Mouse (Mus musculus): ENCODE data around the gene Cfap61.
A peak's percentile ranks its signal among the peaks of the same experiment; 100 is the strongest.

Cfap61 gene

DNA sequence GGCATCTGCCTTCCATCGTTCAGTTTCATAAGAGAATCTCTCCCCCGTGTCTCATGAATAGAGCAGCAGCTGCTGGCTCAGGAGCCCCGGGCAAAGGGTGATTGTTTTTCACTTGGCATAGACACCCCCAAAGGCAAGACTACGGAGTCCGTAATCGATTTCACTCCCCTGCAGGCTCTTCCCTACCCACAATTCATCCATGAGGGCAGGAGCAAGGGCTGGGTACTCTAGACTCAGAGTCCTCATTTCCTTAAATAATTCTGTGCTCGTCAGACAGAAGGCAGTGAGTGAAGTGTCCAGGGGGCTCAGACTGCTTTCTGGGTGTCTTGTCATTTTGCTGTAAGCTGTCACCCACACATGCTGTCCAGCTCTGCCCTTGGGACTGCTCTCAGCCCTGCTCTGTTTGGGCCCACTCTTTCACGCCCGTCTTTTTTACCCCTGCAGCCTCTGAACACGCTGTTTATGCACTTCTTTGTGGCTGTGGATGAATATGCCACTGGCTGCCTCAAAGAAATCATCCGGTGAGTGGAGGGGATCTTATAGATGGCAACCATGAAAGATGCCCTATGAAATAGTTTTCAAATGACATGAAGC, 15.0 kb downstream of the Cfap61 start:
- DNase-seq (ENCODE audit: low read depth, low spot score), result no peak

GRCm38 (mm10) chr2:145950239-145950638, 15.7 kb downstream of the Cfap61 start:
- DNase-seq (ENCODE audit: low read depth, low spot score), result no peak

- DNase-seq (ENCODE audit: low read depth, low spot score), result no peak
These were observed 18.1 kb downstream of the Cfap61 start for GRCm38 (mm10) chr2:145952726-145953125.

DNA sequence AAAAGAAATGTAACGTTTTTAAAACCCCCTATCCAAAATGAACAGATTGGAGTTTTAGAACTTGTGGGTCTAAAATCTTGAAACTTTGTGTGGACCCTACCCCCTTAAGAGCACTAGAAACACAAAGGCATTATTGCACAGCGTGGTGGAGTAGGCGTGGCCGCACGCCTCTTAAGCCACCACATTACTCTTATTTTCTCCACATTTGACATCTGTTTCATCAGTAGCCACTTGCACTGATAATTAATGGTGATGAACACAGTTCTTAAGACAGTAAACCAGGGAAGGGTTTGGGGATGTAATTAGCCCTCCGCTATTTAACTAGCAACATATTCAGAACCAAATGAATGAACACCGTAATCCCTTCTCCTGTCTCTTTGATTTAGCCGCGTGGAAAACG, 21.3 kb downstream of the Cfap61 start:
- DNase-seq (ENCODE audit: low read depth, low spot score), result no peak

DNA sequence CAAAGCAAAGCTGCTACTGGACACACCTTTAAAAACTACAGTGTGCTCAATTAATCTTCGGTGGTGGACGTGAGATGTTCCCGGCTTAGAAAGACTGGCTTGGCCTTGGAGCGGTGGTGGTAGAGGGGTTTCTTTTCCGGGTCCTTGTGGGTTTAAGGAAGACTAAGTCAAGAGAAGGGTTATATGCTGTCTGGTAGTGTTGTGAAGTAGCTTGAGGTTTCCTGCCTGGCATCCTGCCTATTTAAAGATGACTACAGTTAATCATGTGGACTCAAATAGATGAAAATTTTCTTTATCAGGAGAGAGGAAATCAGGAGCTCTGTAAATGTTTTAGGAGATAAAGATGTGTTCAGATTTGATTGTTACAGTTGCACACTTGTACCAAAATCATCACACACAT, 21.7 kb downstream of the Cfap61 start:
- DNase-seq (ENCODE audit: low read depth, low spot score), result no peak

DNA sequence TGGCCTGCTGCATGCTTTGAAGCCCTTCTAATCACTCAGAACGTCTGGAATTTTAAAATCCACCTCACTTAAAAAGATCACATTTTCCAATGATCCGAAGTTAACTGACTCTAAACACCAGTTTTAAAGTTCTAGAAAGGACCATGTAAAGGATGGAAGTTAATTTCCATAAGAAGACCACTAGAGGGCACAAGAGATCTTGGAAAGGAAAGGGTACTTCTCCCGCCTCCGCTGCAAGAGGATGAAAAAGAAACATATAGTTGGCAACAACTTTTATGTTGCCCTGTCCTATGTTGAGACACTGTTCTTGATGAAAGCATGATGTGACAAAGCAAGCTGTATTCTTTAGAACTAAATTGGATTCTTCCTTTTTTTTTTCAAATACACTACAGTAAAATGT, 22.9 kb downstream of the Cfap61 start:
- peak; percentile 45 for DNase-seq (ENCODE audit: low read depth, low spot score)

DNA sequence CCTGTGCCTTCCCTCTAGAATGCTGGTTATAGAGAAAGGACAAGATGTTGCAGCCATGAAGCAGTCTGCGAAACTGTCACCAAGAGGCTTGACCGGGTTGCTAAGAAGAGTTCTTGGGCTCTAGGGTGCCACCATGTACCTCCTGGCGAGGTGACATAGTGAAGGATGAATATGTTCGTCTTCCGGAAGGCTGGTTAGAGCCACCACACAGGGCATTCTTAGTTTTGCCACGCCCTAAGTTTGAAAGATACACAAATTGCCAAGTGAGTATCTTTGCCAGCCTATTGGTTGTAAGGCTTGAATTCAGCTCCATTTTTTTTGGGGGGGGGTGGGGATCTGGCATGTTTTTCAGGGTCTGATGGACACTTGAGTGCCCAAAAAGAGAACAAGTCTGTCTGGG, 23.5 kb downstream of the Cfap61 start:
- no peak for DNase-seq (ENCODE audit: low read depth, low spot score)

DNA sequence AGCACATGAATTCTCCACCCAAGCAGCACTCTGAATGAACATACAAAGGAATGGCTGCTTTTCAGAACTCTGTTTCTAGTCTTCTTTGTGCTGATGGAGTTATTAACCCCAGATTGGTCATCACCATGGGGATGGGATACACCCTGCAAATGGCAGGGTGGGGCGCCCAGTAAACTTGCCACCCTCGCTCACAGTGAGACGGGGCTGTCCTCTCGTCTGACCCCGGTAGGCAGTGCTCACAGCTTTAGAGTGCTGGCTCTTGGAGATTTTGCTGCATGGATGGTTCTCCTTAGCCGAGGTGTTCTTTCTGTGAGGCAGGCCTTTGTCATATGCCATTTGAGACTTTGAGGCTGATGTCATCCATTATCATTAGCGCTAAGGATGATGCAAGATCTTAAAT, 24.0 kb downstream of the Cfap61 start:
- DNase-seq (ENCODE audit: low read depth, low spot score), result no peak

- DNase-seq (ENCODE audit: low read depth, low spot score), result no peak
These were observed 27.3 kb downstream of the Cfap61 start for GRCm38 (mm10) chr2:145961861-145962260.

GRCm38 (mm10) chr2:145970751-145971150, 36.2 kb downstream of the Cfap61 start:
- no peak for DNase-seq (ENCODE audit: low read depth, low spot score)

DNA sequence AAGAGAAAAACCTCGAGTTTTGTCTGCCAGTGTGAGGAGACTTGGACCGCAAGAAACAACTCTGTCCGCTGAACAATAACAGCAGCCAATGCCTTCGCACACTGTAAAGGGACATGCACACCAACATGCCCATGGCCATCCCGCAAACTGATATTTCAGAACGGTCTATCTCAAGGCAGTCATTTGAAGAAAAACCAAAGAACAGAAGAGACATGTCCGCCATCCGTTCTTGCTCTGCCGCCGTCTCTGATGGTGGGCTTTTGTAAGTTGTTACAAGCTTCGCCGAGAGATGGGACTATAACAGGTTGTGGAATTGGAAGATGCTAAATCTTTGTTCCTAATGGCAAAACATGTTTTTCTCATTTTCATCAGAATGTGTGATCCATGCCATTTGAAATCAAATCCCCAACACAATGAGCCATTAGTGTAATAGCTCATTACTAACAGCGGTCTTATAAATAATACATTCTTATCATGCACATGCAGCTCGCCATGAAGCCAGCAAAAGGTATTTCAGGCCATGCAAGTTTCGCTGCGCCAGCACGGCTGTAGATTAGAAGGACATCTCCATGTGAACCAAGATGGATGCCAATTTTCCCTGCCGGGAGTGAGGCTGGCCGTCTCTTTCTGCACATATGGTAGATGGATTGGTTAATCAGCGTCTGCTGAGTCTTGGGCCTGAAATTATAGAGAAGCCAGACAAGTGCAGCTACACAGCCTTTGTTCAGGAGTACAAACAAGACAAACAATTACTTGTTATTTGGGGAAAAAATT, 36.8 kb downstream of the Cfap61 start:
- no peak for DNase-seq (ENCODE audit: low read depth, low spot score)

DNA sequence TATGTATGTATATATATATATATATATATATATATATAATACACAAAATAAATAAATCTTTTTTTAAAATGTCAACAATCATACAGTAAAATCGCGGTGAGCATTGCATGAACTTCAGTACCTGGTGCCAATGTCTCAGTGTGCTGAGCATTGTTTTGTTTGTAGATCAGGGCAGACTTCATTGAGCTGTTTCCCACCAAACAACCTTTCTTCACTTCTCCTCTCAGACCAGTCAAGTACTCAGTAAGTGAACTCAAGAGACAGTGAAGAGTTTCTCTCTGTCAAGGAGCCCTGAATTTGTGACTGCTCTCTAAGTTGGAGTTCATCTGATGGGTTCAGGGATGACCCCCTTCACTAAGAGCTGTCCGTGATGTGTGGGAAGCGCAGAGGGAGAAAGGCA, 38.0 kb downstream of the Cfap61 start:
- DNase-seq (ENCODE audit: low read depth, low spot score), result no peak

GRCm38 (mm10) chr2:145979616-145980015, 45.0 kb downstream of the Cfap61 start:
- DNase-seq (ENCODE audit: low read depth, low spot score), result no peak

- no peak for DNase-seq (ENCODE audit: low read depth, low spot score)
These were observed 46.3 kb downstream of the Cfap61 start for GRCm38 (mm10) chr2:145980881-145981280.

DNA sequence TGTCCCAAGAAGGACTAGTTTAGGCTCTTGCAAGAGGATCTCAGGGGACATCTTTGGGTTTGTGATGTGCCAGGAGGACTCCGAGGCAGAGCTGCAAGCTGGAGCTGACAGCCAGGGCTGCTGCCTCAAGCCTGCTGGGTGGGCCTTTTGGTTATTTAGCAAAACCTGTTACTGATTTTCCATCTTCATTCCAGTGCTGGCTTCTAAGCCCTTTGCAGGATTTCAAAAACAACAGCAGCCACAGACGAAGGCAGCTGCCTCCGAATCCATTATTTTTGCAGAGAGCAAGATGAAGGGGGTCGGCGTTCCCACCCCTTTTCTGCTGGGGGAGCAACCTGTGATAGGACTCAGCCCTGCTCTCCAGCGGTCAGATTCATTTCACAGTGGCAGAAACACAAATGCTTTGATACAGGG, 47.1 kb downstream of the Cfap61 start:
- no peak for DNase-seq (ENCODE audit: low read depth, low spot score)

- DNase-seq (ENCODE audit: low read depth, low spot score), result no peak
These were observed 47.9 kb downstream of the Cfap61 start for GRCm38 (mm10) chr2:145982317-145983045.

DNA sequence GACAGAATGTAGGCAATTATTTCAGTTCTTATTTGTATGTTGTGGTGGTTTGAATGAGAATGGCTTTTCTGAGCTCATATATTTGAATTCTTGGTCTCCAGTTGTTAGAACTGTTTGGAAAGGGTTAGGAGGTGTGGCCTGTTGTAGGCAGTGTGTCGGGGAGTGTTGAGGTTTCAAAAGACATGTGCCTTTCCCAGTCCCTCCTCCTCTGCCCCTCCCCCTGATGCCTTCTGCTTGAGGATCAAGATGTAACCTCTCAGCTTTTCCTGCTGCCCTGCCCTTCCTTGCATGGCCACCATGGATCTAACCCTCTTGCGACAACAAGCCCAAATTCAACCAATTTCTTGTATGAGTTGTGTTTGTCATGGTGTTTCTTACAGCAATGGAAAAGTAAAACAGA, 53.2 kb downstream of the Cfap61 start:
- no peak for DNase-seq (ENCODE audit: low read depth, low spot score)

GRCm38 (mm10) chr2:145990446-145990845, 55.9 kb downstream of the Cfap61 start:
- DNase-seq (ENCODE audit: low read depth, low spot score), result peak; percentile 12

- peak; percentile 36 for DNase-seq (ENCODE audit: low read depth, low spot score)
These were observed 61.9 kb downstream of the Cfap61 start for GRCm38 (mm10) chr2:145996472-145996871.

DNA sequence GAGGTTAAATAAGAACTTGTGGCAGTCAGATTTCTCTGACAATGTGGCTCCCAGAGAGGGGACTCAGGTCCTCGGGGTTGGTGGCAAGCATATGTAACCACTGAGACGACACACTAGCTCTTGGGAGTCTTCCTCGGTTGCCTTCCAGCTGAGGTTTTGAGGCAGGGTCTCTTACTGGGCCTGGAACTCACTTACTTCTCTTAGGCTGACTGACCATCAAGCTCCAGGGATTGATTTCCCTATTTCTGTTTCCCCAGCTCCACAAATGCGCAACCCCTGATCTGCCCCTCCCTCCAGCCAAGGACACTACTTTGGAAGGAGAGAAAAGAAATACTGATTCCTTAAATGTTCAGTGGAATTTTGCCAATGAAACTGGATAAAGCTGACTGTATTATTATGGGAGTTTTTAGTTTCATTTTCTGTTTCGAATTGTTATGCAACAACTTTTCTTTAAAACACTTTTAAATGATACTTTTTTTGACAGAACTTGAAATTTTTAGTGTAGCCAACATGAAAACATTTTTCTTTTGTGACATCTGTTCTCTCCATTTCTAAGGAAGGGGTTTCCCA, 63.5 kb downstream of the Cfap61 start:
- no peak for DNase-seq (ENCODE audit: low read depth, low spot score)

DNA sequence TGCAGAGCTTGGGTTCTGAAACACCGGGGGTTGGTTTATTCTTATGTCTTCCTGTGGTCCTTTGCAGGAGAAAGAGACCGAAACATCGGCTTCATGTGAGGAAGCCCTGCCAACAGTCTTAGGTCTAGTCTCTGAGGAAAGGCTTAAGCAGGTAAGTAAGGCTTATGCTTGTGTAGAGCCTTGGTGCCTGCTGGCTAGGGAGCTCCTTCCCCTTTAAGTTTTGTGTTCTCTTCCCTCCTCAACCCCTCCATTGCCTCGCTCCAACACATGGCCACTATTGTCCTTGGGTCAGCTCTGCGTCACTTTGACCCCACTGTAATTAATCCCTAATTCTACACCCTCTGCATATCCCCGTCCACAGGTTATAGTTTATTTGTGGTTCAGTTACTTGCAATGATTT, 74.2 kb downstream of the Cfap61 start:
- DNase-seq (ENCODE audit: low read depth, low spot score), result no peak

DNA sequence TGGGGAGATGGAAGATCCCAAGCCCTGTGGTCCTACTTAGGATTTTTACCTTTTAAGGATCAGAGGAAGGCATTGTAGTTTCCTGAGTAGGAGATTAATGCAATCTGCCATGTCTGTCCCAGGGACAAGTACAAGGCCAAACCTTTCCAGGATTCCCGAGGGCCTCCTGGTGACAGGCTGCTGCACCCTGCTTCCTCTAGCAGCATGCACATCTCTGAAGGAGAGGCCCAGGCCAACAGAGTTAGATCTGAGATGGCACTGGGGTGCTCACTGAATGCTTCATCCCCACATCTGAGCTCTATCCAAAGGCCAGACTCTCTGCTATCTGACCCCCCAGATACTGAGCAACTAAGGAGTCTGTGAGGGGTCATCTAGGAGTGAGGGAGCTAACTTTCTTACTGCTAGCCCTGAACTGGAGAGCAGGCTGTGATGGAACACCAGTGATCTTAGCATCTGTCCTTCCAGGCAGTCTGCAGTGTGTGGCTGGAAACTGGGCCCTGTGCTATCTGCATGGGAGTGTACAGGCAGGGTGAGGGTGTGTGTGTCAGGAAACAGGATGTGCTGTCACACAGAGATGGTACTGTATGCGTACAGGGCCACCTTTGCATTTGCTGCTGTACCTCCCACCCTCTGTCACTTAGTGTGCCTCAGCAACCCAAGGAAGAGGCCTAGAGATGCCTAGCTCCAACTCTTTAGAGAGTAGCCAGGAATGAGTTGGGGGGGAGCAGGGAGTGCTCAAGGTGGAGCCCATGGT, 75.2 kb downstream of the Cfap61 start:
- no peak for DNase-seq (ENCODE audit: low read depth, low spot score)

Measured in R1 (cell line).